Mouse (Mus musculus) lung, embryonic 15.5 days (tissue): ENCODE results near the gene Synm. TPM values are rescaled to one million over a fixed set of nuclear protein-coding genes. Genes with fewer than 3 reads are reported as not detected.

Experiments
- ATAC-seq: fragments of 200-750 bp; cut with Nextera tagmentation; 2 replicates; pipeline ENCODE4 v1.8.0; 2017; ENCODE audit warnings: moderate number of reproducible peaks, borderline replicate concordance; ENCODE audit not compliant: low FRiP score, low TSS enrichment; ENCODE audit errors: extremely low read depth
- H3K27ac ChIP-seq: fragments of 300-500 bp; sonication (generic); 2 replicates; pipeline ENCODE4 v1.5.1; 2015; ENCODE audit warnings: moderate library complexity, mild to moderate bottlenecking, inconsistent platforms
- H3K27me3 ChIP-seq: fragments of 300-500 bp; sonication (generic); 2 replicates; pipeline ENCODE4 v1.6.1; 2015; ENCODE audit warnings: inconsistent platforms
- H3K36me3 ChIP-seq: fragments of 300-500 bp; sonication (generic); 2 replicates; pipeline ENCODE4 v1.6.1; 2015; ENCODE audit warnings: inconsistent platforms
- H3K4me1 ChIP-seq: fragments of 300-500 bp; sonication (generic); 2 replicates; pipeline ENCODE4 v1.6.1; 2015; ENCODE audit warnings: inconsistent platforms
- H3K4me2 ChIP-seq: fragments of 300-500 bp; sonication (generic); 2 replicates; pipeline ENCODE4 v1.6.1; 2015; ENCODE audit warnings: inconsistent platforms, mild to moderate bottlenecking, moderate library complexity
- H3K4me3 ChIP-seq: fragments of 300-500 bp; sonication (generic); 2 replicates; pipeline ENCODE4 v1.5.1; 2015; ENCODE audit warnings: mild to moderate bottlenecking, inconsistent platforms
- H3K9ac ChIP-seq: fragments of 300-500 bp; sonication (generic); 2 replicates; pipeline ENCODE4 v1.6.1; 2015; ENCODE audit warnings: inconsistent platforms
- H3K9me3 ChIP-seq: fragments of 300-500 bp; sonication (generic); 2 replicates; pipeline ENCODE4 v1.6.1; 2016; ENCODE audit warnings: inconsistent platforms
- WGBS: fragments of 180-500 bp; shearing (Covaris S2); methylation state at CpG from one replicate; pipeline ENCODE4 v1.1.7; 2015; 5-methylcytosine and 5-hydroxymethylcytosine counted together
- polyA plus RNA-seq: library from polyadenylated mRNA; unstranded; fragments of >200 nt; fragmentation: Nextera tagmentation; extraction: Ambion mirVana; gene quantifications from 2 replicates; pipeline ENCODE4 v1.2.1, GENCODE M21; 2015

Gene Synm
- polyA plus RNA-seq, 1 experiment from 2014 or later: 12.7 TPM

DNA sequence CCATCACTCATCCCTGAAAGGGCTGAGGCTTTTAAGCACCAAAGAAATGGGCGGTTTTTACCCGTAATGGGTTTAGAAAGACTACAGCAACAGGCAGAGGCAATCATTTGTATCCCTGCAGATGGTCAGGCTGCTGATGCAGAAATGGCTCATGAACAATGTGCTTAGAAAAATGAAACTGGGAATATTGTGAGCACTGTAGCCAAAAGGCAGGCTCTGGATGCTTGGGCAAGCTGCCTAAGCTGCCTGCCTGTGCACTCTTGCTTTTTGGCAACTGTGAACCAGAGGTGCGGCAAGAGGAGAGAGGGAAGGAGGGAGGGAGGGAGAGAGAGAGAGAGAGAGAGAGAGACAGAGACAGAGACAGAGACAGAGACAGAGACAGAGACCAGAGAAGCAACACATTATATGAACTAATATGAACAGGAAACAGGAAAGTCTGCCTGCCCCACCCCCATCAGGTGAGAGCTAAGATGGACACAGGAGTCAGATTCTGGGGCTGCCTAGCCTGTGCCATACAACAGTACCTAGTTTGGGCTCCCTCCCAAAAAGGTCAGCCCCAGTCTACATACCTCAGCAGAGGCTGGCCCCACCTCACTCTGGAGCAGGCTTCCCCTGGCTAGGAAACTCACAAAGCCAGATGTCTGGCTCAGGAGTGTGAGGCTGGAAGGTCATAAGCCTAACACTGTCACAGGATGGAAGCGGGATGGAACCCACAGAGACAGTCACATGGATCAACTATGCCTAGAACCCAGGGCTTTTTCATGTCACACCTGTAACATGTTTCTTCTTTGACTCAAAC is 9.9 kb downstream of the Synm start:
- no peak overlapping the region for H3K4me3 ChIP-seq

DNA sequence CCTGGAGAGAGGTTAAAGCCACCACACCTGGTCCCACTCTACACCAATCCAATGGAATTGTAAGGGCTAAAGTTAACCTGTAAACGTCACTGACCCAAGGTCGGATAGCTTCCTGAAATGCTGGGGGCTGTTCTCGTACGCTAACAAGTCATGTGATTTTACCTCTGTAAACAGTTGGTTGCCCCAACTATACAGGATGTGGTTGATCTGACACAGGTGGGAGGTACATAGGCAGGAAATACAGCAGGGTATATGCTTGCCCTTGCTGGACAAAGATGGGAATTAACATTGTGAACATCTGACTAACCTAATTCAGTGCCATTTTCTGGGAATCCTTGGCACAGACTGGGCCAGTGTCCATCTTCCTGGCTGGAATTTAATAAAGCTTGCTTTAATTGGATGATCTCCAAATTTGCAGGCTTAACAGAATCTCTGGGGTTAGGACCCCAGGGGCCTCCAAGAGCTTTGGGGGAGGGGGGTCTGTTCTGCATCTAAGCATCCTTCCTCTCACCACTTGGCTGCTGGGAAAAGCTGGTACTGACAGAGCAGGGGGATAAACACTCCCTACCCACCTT is 11.7 kb downstream of the Synm start:
- 79% methylated on average over 4 of the region's 4 CpGs for WGBS
- Histone ChIP-seq H3K4me3 (no peak overlapping the region), H3K9ac (no peak overlapping the region), H3K4me2 (no peak overlapping the region), H3K9me3 (no peaks in the 10 kb centered on the region), H3K27ac (no peak overlapping the region), H3K4me1 (no peaks in the 10 kb centered on the region), H3K36me3 (peaks cover 4% of the 10 kb centered on the region; the same call in 1 of the 2 replicates), H3K27me3 (no peaks in the 10 kb centered on the region)
- ATAC-seq: no peak

More for the DNA sequence above, 9.9 kb downstream of the Synm start:
- Histone ChIP-seq H3K27ac (no peak overlapping the region), H3K27me3 (no peaks in the 10 kb centered on the region), H3K4me1 (peaks cover 3% of the 10 kb centered on the region; the same call in 1 of the 2 replicates), H3K4me2 (no peak overlapping the region), H3K9ac (no peak overlapping the region), H3K9me3 (no peaks in the 10 kb centered on the region), H3K36me3 (peaks cover 2% of the 10 kb centered on the region; the same call in 1 of the 2 replicates)
- no peak for ATAC-seq
- 54% methylated on average over 4 of the region's 4 CpGs for WGBS

DNA sequence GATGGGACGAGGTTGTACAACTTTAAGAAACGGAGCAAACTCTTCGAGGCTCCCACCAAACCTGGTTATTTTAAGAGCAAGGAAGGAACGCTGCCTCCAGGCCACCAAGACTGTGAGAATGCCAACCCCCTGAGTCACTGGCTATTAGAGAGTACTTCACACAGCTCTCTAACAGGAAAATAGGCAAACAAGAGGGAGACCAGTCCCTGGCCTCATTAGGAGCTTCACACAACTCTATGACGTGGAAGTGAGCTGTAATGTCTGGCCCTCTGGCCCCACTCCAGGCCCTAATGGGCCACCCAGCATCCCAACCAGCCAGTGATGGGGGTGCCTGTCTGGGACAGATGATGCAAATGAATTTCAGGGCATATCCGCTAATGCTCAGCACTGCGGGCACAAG is 17.8 kb downstream of the Synm start:
- Histone ChIP-seq H3K27ac (peak overlapping the region; percentile 37), H3K4me3 (no peak overlapping the region), H3K27me3 (no peaks in the 10 kb centered on the region), H3K9me3 (no peaks in the 10 kb centered on the region), H3K4me2 (no peak overlapping the region), H3K36me3 (peaks cover 4% of the 10 kb centered on the region; the same call in 1 of the 2 replicates), H3K4me1 (peaks cover 23% of the 10 kb centered on the region), H3K9ac (no peak overlapping the region)
- 41% methylated on average over 7 of the region's 7 CpGs for WGBS
- ATAC-seq: peak; percentile 75; the same call in 1 of the 2 replicates

DNA sequence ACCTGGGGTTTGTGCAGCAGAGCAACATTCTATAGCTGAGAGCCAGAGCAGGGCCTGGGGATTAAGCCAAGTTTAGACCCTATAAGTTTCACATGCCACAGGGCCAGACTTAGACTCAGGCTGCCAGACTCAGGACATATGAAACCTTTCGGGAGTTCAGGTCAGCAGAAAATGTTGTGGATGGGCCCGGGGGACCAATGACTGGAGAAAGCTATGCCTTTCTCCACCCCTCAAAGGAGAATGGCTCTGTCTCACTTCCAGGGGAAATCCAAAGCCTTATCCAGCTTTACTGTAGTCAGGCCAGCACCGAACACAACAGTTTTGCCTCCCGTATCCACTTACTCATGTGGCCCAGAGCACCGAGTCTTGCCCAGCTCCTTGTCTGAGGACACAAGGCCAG is 18.7 kb downstream of the Synm start:
- H3K4me2 ChIP-seq: no peak overlapping the region
- peaks cover 23% of the 10 kb centered on the region for H3K4me1 ChIP-seq
- ATAC-seq: no peak
- H3K27ac ChIP-seq: peak overlapping the region; percentile 37
- H3K27me3 ChIP-seq: no peaks in the 10 kb centered on the region
- H3K4me3 ChIP-seq: no peak overlapping the region
- WGBS: 71% methylated on average over 5 of the region's 5 CpGs
- no peak overlapping the region for H3K9ac ChIP-seq
- H3K9me3 ChIP-seq: no peaks in the 10 kb centered on the region
- H3K36me3 ChIP-seq: peaks cover 4% of the 10 kb centered on the region; the same call in 1 of the 2 replicates

DNA sequence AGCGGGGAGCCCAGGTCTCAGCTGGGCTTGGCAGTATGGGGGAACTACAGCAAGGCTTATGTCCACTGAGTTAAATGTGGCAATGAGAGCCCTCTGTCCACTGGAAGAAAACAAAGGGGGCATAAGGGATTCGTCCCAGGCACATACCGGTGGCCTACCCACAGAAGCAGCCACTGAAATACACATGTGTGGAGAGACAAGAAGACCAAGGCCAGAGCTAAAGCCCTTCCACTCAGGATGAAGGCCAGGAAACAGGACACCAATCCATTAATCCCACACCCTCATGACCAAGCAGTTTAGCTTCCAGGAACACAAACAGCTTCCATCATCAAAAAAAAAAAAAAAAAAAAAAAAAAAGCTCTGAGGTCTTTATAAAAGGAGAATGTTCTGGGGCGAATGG is 19.2 kb downstream of the Synm start:
- no peak overlapping the region for H3K4me3 ChIP-seq
- H3K27me3 ChIP-seq: no peaks in the 10 kb centered on the region
- peaks cover 4% of the 10 kb centered on the region; the same call in 1 of the 2 replicates for H3K36me3 ChIP-seq
- H3K4me1 ChIP-seq: peaks cover 23% of the 10 kb centered on the region
- no peak overlapping the region for H3K9ac ChIP-seq
- no peak overlapping the region for H3K4me2 ChIP-seq
- no peak for ATAC-seq
- WGBS: 78% methylated on average over 4 of the region's 4 CpGs
- H3K9me3 ChIP-seq: no peaks in the 10 kb centered on the region
- no peak overlapping the region for H3K27ac ChIP-seq

DNA sequence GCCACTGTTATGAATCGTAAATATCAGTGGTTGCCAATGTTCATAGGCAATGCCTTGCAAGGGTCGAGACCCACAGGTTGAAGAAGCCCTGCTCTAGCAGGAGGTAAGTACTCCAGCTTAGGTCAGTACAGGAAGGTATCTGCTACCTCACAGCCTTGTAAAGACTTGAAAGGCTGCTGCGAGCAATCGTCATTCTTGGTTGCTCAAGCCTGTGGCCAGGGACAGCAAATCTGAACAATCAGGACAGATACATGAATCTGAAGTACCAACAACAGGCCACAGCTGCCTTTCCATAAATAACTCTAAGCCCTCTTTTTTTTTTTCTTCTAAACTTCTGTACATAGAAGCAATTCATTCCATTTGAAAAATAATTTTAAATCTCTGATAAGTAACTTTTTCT is 27.3 kb downstream of the Synm start:
- H3K9ac ChIP-seq: no peak overlapping the region
- H3K27me3 ChIP-seq: no peaks in the 10 kb centered on the region
- WGBS: 73% methylated on average over 4 of the region's 4 CpGs
- no peak overlapping the region for H3K4me2 ChIP-seq
- no peak overlapping the region for H3K4me3 ChIP-seq
- peaks cover 10% of the 10 kb centered on the region; the same call in 1 of the 2 replicates for H3K36me3 ChIP-seq
- no peaks in the 10 kb centered on the region for H3K9me3 ChIP-seq
- H3K27ac ChIP-seq: no peak overlapping the region
- ATAC-seq: no peak
- H3K4me1 ChIP-seq: peaks cover 12% of the 10 kb centered on the region; the same call in 1 of the 2 replicates

DNA sequence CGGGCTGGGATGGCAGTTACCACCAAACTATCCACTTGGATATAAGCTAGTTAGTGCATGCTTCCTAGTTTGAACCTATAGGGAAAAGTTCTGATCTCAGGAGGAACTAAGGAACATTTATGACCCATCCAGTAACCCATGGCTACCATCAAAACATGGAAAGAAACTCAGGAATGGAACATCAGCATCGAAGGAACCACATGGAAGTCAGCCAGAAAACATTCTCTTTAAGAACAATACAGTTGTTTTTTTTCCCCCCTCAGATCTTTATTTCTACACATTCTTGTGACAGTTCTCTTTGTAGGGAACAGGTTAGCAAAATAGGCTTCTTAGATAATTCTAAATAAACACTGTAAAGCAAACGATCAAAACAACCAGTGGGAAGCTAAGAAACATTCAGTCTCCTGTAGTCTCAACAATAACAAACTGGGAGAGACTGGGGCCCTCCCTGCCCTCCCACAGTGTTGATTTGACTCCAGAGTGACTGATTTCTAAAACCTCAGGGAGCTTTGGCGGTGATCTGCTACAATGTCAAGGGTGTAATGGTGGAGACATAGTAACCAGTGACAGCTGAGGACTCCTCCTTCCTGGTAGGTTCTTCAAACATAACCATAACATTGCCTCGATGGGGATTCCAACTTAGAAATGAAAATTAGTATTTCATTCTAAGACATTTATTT is 29.0 kb downstream of the Synm start:
- Histone ChIP-seq H3K36me3 (peaks cover 15% of the 10 kb centered on the region; the same call in 1 of the 2 replicates), H3K9ac (no peak overlapping the region), H3K4me1 (peaks cover 12% of the 10 kb centered on the region; the same call in 1 of the 2 replicates), H3K27me3 (no peaks in the 10 kb centered on the region), H3K9me3 (no peaks in the 10 kb centered on the region), H3K27ac (0 out of 2 replicates have a peak overlapping the region, but pooled peaks have one; percentile 7), H3K4me2 (no peak overlapping the region), H3K4me3 (no peak overlapping the region)
- WGBS: 43% methylated on average over 5 of the region's 5 CpGs
- ATAC-seq: no peak

DNA sequence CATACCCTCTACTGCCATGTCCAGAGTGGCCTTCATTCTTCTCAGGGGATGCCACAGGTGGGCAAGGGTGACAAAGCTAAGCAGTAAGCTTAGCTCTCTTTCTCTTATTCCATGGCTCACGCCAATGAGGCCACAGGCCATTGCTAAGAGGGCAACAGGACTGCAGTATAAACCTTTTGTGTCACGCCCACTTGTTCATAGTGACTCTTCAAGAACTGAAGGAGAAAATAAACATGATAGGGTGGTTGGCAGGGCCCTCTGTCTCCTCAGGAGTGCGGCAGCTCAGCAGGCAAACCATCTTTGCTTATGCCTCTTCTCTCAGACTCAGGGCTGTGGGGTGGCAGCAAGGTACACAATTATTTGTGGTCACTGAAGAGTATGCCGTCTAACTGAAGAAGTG is 30.7 kb downstream of the Synm start:
- H3K4me1 ChIP-seq: peaks cover 12% of the 10 kb centered on the region; the same call in 1 of the 2 replicates
- no peaks in the 10 kb centered on the region for H3K9me3 ChIP-seq
- 81% methylated on average over 4 of the region's 4 CpGs for WGBS
- H3K27ac ChIP-seq: no peak overlapping the region; the same call in 1 of the 2 replicates
- H3K36me3 ChIP-seq: peaks cover 21% of the 10 kb centered on the region; the same call in 1 of the 2 replicates
- H3K9ac ChIP-seq: no peak overlapping the region
- ATAC-seq: no peak
- no peak overlapping the region for H3K4me3 ChIP-seq
- no peaks in the 10 kb centered on the region for H3K27me3 ChIP-seq
- no peak overlapping the region for H3K4me2 ChIP-seq

DNA sequence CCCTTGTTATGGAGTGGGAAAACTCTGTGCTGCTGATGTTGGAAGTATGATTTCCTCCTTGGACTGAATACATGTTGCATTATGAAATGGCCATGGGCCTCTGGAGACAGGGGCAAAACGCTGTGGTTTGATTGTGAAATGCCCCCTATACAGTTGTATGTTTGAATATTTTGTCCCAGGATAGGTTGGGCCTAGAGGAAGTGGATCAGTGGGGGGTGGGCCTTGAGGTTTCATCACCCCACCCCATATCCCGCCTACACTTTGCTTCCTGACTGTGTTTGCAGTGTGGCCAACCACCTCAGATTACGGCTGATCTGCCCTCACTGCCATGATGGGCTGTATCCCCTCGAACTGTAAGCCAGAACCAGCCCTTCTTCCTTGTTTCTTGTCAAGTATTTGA is 31.3 kb downstream of the Synm start:
- Histone ChIP-seq H3K4me1 (peaks cover 12% of the 10 kb centered on the region; the same call in 1 of the 2 replicates), H3K4me3 (no peak overlapping the region), H3K9me3 (no peaks in the 10 kb centered on the region), H3K27me3 (no peaks in the 10 kb centered on the region), H3K9ac (no peak overlapping the region), H3K36me3 (peaks cover 21% of the 10 kb centered on the region; the same call in 1 of the 2 replicates), H3K4me2 (no peak overlapping the region), H3K27ac (no peak overlapping the region)
- 89% methylated on average over 4 of the region's 4 CpGs for WGBS
- no peak for ATAC-seq

DNA sequence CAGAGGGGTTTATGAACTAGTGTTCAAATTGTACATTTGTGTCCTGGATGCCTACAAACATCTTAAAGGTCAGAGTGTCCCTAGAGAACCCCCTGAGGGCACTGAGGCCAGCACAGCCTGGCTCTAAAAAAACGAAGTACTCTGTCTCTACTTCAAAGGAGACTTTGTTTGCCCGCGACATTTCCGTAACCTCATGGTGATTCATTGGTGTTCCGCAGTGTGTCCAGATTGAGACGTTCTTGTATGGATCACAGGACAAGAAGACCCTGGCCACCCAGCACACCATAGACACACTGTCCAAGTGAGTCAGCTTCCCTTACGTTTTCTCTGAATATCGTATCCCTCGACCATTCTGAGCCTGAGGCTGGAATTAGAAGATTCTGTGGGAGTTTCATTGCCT is 34.5 kb downstream of the Synm start:
- Histone ChIP-seq H3K27ac (no peak overlapping the region), H3K4me1 (peaks cover 5% of the 10 kb centered on the region; the same call in 1 of the 2 replicates), H3K9me3 (no peaks in the 10 kb centered on the region), H3K27me3 (no peaks in the 10 kb centered on the region), H3K4me2 (no peak overlapping the region), H3K4me3 (no peak overlapping the region), H3K36me3 (peaks cover 21% of the 10 kb centered on the region; the same call in 1 of the 2 replicates), H3K9ac (no peak overlapping the region)
- 68% methylated on average over 9 of the region's 9 CpGs for WGBS
- no peak for ATAC-seq

DNA sequence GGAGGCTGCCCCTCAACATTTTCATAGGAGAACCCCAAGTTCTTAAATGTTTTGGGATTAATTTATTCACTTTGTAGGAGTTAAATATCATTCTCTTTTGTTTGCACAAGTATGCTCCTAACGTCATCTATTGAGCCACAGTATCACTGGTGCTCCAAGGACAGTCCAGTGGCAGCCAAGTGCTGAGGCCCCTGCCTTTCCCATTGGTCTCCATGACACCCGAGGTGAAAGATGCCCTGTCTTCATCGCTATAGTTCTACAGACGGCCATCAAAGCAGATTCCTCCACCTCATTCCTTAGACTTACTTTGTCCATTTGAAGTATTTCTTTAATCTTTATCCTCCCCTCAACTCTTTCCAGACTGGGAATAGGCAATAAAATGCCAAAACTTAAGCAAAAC is 35.0 kb downstream of the Synm start:
- Histone ChIP-seq H3K4me1 (peaks cover 5% of the 10 kb centered on the region), H3K36me3 (peaks cover 21% of the 10 kb centered on the region; the same call in 1 of the 2 replicates), H3K4me3 (no peak overlapping the region), H3K9me3 (no peaks in the 10 kb centered on the region), H3K27me3 (no peaks in the 10 kb centered on the region), H3K4me2 (no peak overlapping the region), H3K27ac (no peak overlapping the region), H3K9ac (no peak overlapping the region)
- ATAC-seq: no peak
- WGBS: 65% methylated on average over 4 of the region's 4 CpGs
